Mouse (Mus musculus): ENCODE measurements at regions not wholly inside any gene's neighbourhood (a gene's known extent, or its start where the extent isn't known, plus 50 kb on each side); places are given as distances from the start of the nearest gene placed in this dataset.

DNA sequence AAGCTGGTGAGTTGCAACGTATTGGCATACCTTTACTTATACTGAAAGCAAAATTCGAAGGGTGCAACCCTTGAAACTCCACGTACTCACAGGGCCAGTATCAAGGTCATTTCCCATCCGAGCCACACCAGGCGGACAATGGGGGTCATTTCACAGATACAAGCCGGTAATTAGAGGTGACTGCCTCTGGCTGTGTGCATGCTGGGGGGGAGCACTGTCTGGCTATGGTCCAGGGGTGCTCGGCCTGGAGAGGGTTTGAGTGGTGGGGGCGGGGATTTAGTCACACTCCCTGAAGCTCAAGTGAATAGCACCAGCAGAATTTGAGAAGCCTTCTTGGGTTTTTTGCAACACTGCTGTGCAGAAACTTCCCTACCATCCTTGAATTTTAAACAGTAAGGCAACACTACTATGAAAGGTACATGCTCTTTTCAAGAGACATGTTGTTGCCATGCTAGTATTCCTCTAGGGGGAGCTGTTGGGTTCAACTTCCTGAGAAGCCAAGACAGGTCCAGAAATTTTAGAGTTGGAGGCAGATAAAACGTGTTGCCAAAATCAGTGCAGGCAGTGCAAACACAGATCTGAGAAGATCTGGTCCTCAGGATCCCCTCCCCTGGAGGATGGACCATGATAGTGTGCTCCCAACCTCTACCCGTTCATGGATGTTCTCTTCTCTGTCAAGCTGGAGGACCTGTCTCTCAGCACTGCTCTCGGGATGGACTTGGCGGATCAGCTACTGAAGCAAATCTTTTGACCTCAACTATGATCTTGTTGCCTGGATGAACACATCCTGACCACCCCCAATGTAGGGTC lies 204.7 kb downstream of the 1700129C05Rik start:
- TF ChIP-seq CTCF (IDR thresholded peaks at IDR 0.05; ENCODE audit: extremely low read depth, insufficient read depth, insufficient read length, insufficient replicate concordance): no peak
- TF ChIP-seq POLR2A (IDR thresholded peaks at IDR 0.05; ENCODE audit: low read depth, low read length): no peak
- H3K36me3 ChIP-seq (ENCODE audit: control insufficient read depth, insufficient read depth, low read length): no peaks in the 10 kb centered on the region
- H3K4me1 ChIP-seq (ENCODE audit: control insufficient read depth, insufficient read depth, insufficient read length): no peaks in the 10 kb centered on the region
- H3K27me3 ChIP-seq (ENCODE audit: control insufficient read depth, insufficient read depth, low read length): no peaks in the 10 kb centered on the region
- no peak overlapping the region for H3K4me3 ChIP-seq (ENCODE audit: extremely low read depth, insufficient read depth, insufficient read length)
- no peak for DNase-seq (ENCODE audit: low read depth in 1 of 2, low spot score in 2 of 2)
- H3K27ac ChIP-seq (ENCODE audit: insufficient read depth, low read length): no peak overlapping the region
- 76% methylated on average over 12 of the region's 12 CpGs for WGBS

DNA sequence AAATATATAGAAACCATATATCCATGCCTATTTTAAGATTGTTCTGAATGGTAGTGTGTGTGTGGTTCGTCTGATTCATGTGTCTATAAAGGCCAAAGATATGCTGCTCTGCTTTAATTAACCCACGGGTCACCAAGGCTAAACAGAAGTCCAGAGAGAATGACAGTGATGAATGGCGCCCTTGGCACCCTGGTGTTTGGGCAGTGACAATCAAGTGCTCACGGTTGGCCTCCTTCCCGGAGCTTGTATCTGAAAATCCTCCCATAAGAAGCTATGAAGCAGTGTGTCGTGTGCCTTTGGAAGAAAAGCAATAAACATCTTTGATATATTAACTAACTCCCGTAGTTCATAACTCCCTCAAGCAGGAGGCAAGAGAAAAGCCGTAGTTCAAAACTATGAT lies 205.4 kb downstream of the 1700129C05Rik start:
- DNase-seq (ENCODE audit: low read depth in 1 of 2, low spot score in 2 of 2): no peak
- no peak overlapping the region for H3K27ac ChIP-seq (ENCODE audit: insufficient read depth, low read length)
- 78% methylated on average over 8 of the region's 8 CpGs for WGBS
- TF ChIP-seq CTCF (IDR thresholded peaks at IDR 0.05; ENCODE audit: extremely low read depth, insufficient read depth, insufficient read length, insufficient replicate concordance) (no peak), POLR2A (IDR thresholded peaks at IDR 0.05; ENCODE audit: low read depth, low read length) (no peak)
- H3K27me3 ChIP-seq (ENCODE audit: control insufficient read depth, insufficient read depth, low read length): no peaks in the 10 kb centered on the region
- no peaks in the 10 kb centered on the region for H3K4me1 ChIP-seq (ENCODE audit: control insufficient read depth, insufficient read depth, insufficient read length)
- no peaks in the 10 kb centered on the region for H3K36me3 ChIP-seq (ENCODE audit: control insufficient read depth, insufficient read depth, low read length)
- H3K4me3 ChIP-seq (ENCODE audit: extremely low read depth, insufficient read depth, insufficient read length): no peak overlapping the region

DNA sequence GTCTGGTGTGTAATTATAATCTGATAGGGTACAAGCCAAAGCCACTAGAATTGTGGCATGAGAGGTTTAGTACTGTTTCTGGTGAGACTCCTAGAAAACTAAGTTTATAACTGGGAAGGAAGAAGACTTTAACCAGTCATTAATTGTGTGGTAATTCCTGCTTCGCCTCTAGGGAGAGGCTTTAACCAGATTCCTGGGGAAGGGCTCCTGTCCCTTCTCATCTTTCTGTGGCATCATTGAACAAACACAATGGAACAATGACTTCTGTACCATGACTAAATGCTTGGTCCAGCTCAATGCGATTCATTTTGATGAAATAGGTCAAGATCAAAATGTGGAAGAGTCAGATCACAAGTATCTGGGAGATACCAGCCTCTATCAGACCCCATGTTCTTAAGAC lies 206.6 kb downstream of the 1700129C05Rik start:
- no peak overlapping the region for H3K27ac ChIP-seq (ENCODE audit: insufficient read depth, low read length)
- 86% methylated on average over 2 of the region's 2 CpGs for WGBS
- no peaks in the 10 kb centered on the region for H3K36me3 ChIP-seq (ENCODE audit: control insufficient read depth, insufficient read depth, low read length)
- H3K27me3 ChIP-seq (ENCODE audit: control insufficient read depth, insufficient read depth, low read length): no peaks in the 10 kb centered on the region
- no peak for TF ChIP-seq POLR2A (IDR thresholded peaks at IDR 0.05; ENCODE audit: low read depth, low read length)
- TF ChIP-seq CTCF (IDR thresholded peaks at IDR 0.05; ENCODE audit: extremely low read depth, insufficient read depth, insufficient read length, insufficient replicate concordance): no peak
- H3K4me3 ChIP-seq (ENCODE audit: extremely low read depth, insufficient read depth, insufficient read length): no peak overlapping the region
- DNase-seq (ENCODE audit: low read depth in 1 of 2, low spot score in 2 of 2): no peak
- no peaks in the 10 kb centered on the region for H3K4me1 ChIP-seq (ENCODE audit: control insufficient read depth, insufficient read depth, insufficient read length)

DNA sequence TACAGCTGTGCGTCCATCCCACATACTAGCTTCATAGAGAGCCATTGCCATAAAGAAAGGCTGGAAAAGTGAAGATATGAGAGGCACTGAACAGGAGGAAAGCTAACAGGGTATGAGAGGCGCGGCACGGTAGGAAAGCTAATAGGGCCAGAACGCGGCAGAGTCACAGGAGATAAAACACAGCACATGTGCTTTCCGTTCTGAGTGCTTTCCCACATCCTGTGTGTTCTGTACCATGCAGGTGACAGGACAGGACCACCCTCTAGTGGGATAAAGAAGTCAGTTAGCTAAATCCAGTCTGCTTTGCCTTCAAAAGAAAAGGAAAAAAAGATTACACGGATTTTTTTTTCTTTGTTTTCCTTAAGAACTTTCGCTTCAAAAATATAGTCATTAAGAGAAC lies 224.8 kb downstream of the 1700129C05Rik start:
- no peak overlapping the region for H3K4me3 ChIP-seq (ENCODE audit: extremely low read depth, insufficient read depth, insufficient read length)
- no peaks in the 10 kb centered on the region for H3K36me3 ChIP-seq (ENCODE audit: control insufficient read depth, insufficient read depth, low read length)
- H3K27ac ChIP-seq (ENCODE audit: insufficient read depth, low read length): no peak overlapping the region
- H3K4me1 ChIP-seq (ENCODE audit: control insufficient read depth, insufficient read depth, insufficient read length): no peaks in the 10 kb centered on the region
- TF ChIP-seq POLR2A (IDR thresholded peaks at IDR 0.05; ENCODE audit: low read depth, low read length): no peak
- DNase-seq (ENCODE audit: low read depth in 1 of 2, low spot score in 2 of 2): no peak
- no peaks in the 10 kb centered on the region for H3K27me3 ChIP-seq (ENCODE audit: control insufficient read depth, insufficient read depth, low read length)
- 38% methylated on average over 9 of the region's 9 CpGs for WGBS

- no peak for DNase-seq (ENCODE audit: low read depth in 1 of 2, low spot score in 2 of 2)
- TF ChIP-seq POLR2A (IDR thresholded peaks at IDR 0.05; ENCODE audit: low read depth, low read length) (no peak), CTCF (IDR thresholded peaks at IDR 0.05; ENCODE audit: extremely low read depth, insufficient read depth, insufficient read length, insufficient replicate concordance) (no peak)
- no peaks in the 10 kb centered on the region for H3K36me3 ChIP-seq (ENCODE audit: control insufficient read depth, insufficient read depth, low read length)
- 20% methylated on average over 3 of the region's 3 CpGs for WGBS
- no peak overlapping the region for H3K4me3 ChIP-seq (ENCODE audit: extremely low read depth, insufficient read depth, insufficient read length)
- no peaks in the 10 kb centered on the region for H3K27me3 ChIP-seq (ENCODE audit: control insufficient read depth, insufficient read depth, low read length)
- H3K4me1 ChIP-seq (ENCODE audit: control insufficient read depth, insufficient read depth, insufficient read length): no peaks in the 10 kb centered on the region
- no peak overlapping the region for H3K27ac ChIP-seq (ENCODE audit: insufficient read depth, low read length)
These were observed 225.5 kb downstream of the 1700129C05Rik start for GRCm38 (mm10) chr14:58917228-58917627.

- Histone ChIP-seq H3K4me3 (ENCODE audit: extremely low read depth, insufficient read depth, insufficient read length) (no peak overlapping the region), H3K27me3 (ENCODE audit: control insufficient read depth, insufficient read depth, low read length) (no peaks in the 10 kb centered on the region), H3K36me3 (ENCODE audit: control insufficient read depth, insufficient read depth, low read length) (no peaks in the 10 kb centered on the region), H3K4me1 (ENCODE audit: control insufficient read depth, insufficient read depth, insufficient read length) (no peaks in the 10 kb centered on the region), H3K27ac (ENCODE audit: insufficient read depth, low read length) (no peak overlapping the region)
- DNase-seq (ENCODE audit: low read depth in 1 of 2, low spot score in 2 of 2): no peak
- TF ChIP-seq POLR2A (IDR thresholded peaks at IDR 0.05; ENCODE audit: low read depth, low read length) (no peak), CTCF (IDR thresholded peaks at IDR 0.05; ENCODE audit: extremely low read depth, insufficient read depth, insufficient read length, insufficient replicate concordance) (no peak)
- WGBS: 82% methylated on average over 3 of the region's 3 CpGs
These were observed 227.8 kb downstream of the 1700129C05Rik start for GRCm38 (mm10) chr14:58914937-58915336.

GRCm38 (mm10) chr14:58910846-58911245 lies 231.8 kb downstream of the 1700129C05Rik start:
- no peaks in the 10 kb centered on the region for H3K4me1 ChIP-seq (ENCODE audit: control insufficient read depth, insufficient read depth, insufficient read length)
- WGBS: 67% methylated on average over 1 of the region's 1 CpGs

More at GRCm38 (mm10) chr14:58910846-58911245, 231.8 kb downstream of the 1700129C05Rik start:
- no peak overlapping the region for H3K4me3 ChIP-seq (ENCODE audit: extremely low read depth, insufficient read depth, insufficient read length)
- DNase-seq (ENCODE audit: low read depth in 1 of 2, low spot score in 2 of 2): no peak
- H3K36me3 ChIP-seq (ENCODE audit: control insufficient read depth, insufficient read depth, low read length): no peaks in the 10 kb centered on the region
- H3K27ac ChIP-seq (ENCODE audit: insufficient read depth, low read length): no peak overlapping the region
- H3K27me3 ChIP-seq (ENCODE audit: control insufficient read depth, insufficient read depth, low read length): no peaks in the 10 kb centered on the region
- TF ChIP-seq CTCF (IDR thresholded peaks at IDR 0.05; ENCODE audit: extremely low read depth, insufficient read depth, insufficient read length, insufficient replicate concordance) (no peak), POLR2A (IDR thresholded peaks at IDR 0.05; ENCODE audit: low read depth, low read length) (no peak)

Measured in spleen, adult 2 months (tissue).